Mouse (Mus musculus): ENCODE data around the gene Fastkd3.

Fastkd3 gene

GRCm38 (mm10) chr13:68622792-68623191 is 40.8 kb downstream of the Fastkd3 start:
- no peak for DNase-seq

GRCm38 (mm10) chr13:68627041-68627440 is 45.0 kb downstream of the Fastkd3 start:
- no peak for DNase-seq
